Mouse (Mus musculus) stomach, postnatal 0 days (tissue): ENCODE data around the gene Tor1a.

Source experiments
- CTCF ChIP-seq: IDR thresholded peaks from 2 replicates; pipeline ENCODE4 v1.5.1; 2016; ENCODE audit warnings: antibody characterized with exemption, low read depth, mild to moderate bottlenecking, moderate library complexity
- EP300 ChIP-seq: optimal IDR thresholded peaks from 2 replicates; pipeline ENCODE3; 2016; ENCODE audit warnings: antibody characterized with exemption

- peak; percentile 81 for TF ChIP-seq CTCF
- no peak for TF ChIP-seq EP300
Observed at GRCm38 (mm10) chr2:30929483-30930045, 38.2 kb downstream of the Tor1a start, which contains the start of gene Ptges.
